Mouse (Mus musculus) testis, postnatal 14 days (tissue): ENCODE measurements around the gene 2310002L09Rik.
"Not testable (repeated sequence)": the region's sequence is repeated elsewhere in the genome, so short reads cannot be mapped to it uniquely, and the experiment has no call there.

Experiments
- DNase-seq: peaks from one replicate; pipeline ENCODE4 v3.0.0; 2021; ENCODE audit warnings: low spot score

2310002L09Rik gene

DNA sequence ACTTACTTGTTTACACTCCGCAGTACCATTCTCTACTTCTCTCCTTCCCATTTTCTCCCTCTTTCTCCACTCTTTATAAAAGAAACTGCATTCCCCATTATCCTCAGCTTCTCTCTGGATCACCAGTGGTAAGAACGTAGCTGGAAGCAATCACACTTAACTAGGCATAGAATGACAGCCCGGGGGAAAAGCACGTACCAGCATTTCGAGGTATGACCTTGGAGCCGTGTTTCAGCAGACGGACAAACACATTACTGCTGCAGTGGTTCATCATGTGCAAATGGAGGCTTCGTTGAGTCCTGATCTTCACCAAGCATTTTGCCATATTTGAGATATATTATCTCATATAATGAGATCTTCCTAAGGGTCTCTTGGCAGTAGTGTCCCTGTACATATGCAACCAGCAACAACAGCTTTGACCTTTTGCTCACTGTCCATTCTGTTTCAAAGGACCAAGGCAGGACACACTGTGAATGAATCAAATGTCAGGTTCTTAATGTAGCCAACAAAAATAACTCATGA lies at the start of gene 2310002L09Rik:
Gene 2310002L09Rik, minus strand, starts transcription at position 472 of the 522 bp plus-strand sequence.
- no peak for DNase-seq

DNA sequence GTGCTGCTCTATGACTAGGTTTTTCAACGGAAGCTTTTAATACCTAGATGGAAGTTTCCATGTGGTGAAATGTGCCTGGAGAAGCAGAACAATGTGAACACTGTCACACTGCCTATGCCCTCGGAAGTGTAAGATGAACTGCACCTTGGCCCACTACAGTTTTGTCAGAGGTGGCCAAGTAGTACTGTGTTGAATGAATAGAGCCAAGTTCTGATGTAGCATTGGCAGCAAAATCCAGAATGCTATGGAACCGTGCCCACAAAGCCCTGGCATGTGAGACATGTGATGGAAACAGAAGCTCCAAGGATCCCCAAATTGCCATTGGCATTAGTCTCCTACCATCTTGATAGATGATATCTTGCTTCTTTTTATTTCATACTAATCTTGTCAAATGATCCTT lies 29.8 kb upstream of the 2310002L09Rik start:
- no peak for DNase-seq

DNA sequence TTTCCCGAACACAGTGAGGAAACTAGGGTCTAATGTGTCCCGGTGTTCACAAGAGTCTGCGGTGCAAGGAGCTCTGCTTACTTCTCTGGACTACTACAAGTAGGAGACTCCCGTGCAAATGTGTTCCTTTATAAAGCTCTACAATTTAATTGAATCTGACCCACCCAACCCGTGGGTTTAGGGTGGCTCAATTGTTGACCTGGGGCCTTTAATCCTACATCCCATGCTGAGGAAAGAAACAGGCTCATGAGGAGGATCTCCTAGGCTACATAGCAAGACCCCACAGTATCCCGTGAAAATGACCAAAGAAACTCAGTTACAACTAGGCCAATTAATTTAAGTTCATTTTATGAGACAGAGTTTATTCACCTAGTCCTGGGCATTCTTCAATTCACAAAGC lies 30.0 kb downstream of the 2310002L09Rik start, which contains the start of gene Gm11756:
Gene Gm11756, minus strand, starts transcription at position 101 of the 400 bp plus-strand sequence.
- not testable (repeated sequence) for DNase-seq

DNA sequence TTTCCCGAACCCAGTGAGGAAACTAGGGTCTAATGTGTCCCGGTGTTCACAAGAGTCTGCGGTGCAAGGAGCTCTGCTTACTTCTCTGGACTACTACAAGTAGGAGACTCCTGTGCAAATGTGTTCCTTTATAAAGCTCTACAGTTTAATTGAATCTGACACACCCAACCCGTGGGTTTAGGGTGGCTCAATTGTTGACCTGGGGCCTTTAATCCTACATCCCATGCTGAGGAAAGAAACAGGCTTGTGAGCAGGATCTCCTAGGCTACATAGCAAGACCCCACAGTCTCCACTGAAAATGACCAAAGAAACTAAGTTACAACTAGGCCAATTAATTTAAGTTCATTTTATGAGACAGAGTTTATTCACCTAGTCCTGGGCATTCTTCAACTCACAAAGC lies 44.8 kb downstream of the 2310002L09Rik start, which contains the start of gene Gm13871:
Gene Gm13871, minus strand, starts transcription at position 101 of the 400 bp plus-strand sequence.
- not testable (repeated sequence) for DNase-seq

DNA sequence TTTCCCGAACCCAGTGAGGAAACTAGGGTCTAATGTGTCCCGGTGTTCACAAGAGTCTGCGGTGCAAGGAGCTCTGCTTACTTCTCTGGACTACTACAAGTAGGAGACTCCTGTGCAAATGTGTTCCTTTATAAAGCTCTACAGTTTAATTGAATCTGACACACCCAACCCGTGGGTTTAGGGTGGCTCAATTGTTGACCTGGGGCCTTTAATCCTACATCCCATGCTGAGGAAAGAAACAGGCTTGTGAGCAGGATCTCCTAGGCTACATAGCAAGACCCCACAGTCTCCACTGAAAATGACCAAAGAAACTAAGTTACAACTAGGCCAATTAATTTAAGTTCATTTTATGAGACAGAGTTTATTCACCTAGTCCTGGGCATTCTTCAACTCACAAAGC lies 59.6 kb downstream of the 2310002L09Rik start, which contains the start of gene Gm11757:
Gene Gm11757, minus strand, starts transcription at position 101 of the 400 bp plus-strand sequence.
- not testable (repeated sequence) for DNase-seq
